Mouse (Mus musculus): ENCODE measurements at regions not wholly inside any gene's neighbourhood (a gene's known extent, or its start where the extent isn't known, plus 50 kb on each side); places are given as distances from the start of the nearest gene placed in this dataset.

GRCm38 (mm10) chr1:41887556-41887955 lies 808.0 kb upstream of the Pou3f3 start:
- no peak for DNase-seq (ENCODE audit: low read depth, low spot score)
- Histone ChIP-seq H3K4me1 (ENCODE audit: control insufficient read depth in 1 of 2, insufficient read depth in 2 of 2, low read length in 2 of 2) (no peaks in the 10 kb centered on the region), H3K27ac (ENCODE audit: control insufficient read depth, low read depth, low read length) (no peak overlapping the region), H3K9me3 (replicated peaks; ENCODE audit: insufficient read depth, low read length) (no peaks in the 10 kb centered on the region), H3K27me3 (ENCODE audit: control insufficient read depth in 1 of 2, insufficient read depth in 2 of 2, low read length in 2 of 2) (no peaks in the 10 kb centered on the region), H3K79me2 (ENCODE audit: control insufficient read depth, insufficient read depth, low read length, poor library complexity) (no peaks in the 10 kb centered on the region), H3K4me3 (ENCODE audit: control insufficient read depth in 1 of 2, insufficient read depth in 1 of 2, low read depth in 2 of 2, low read length in 2 of 2) (no peak overlapping the region), H3K36me3 (ENCODE audit: control insufficient read depth in 1 of 2, insufficient read depth in 2 of 2, low read length in 2 of 2) (no peaks in the 10 kb centered on the region), H3K9ac (ENCODE audit: control insufficient read depth, low read depth, low read length, poor library complexity, severe bottlenecking) (no peak overlapping the region)
- TF ChIP-seq MAZ (IDR thresholded peaks at IDR 0.05; ENCODE audit: low read depth, low read length) (no peak), HCFC1 (IDR thresholded peaks at IDR 0.05; ENCODE audit: low read depth, low read length) (no peak), GATA1 (IDR thresholded peaks at IDR 0.05; ENCODE audit: low read depth, low read length) (no peak), MYC (IDR thresholded peaks at IDR 0.05; ENCODE audit: low read depth, low read length) (no peak)

- H3K4me3 ChIP-seq (ENCODE audit: control insufficient read depth in 1 of 2, insufficient read depth in 1 of 2, low read depth in 2 of 2, low read length in 2 of 2): no peak overlapping the region
- H3K79me2 ChIP-seq (ENCODE audit: control insufficient read depth, insufficient read depth, low read length, poor library complexity): no peaks in the 10 kb centered on the region
- H3K9me3 ChIP-seq (replicated peaks; ENCODE audit: insufficient read depth, low read length): no peaks in the 10 kb centered on the region
- no peak for DNase-seq (ENCODE audit: low read depth, low spot score)
- no peaks in the 10 kb centered on the region for H3K36me3 ChIP-seq (ENCODE audit: control insufficient read depth in 1 of 2, insufficient read depth in 2 of 2, low read length in 2 of 2)
- TF ChIP-seq ZC3H11A (IDR thresholded peaks at IDR 0.05; ENCODE audit: low read depth, low read length) (no peak), GABPA (IDR thresholded peaks at IDR 0.05; ENCODE audit: low read depth, low read length) (no peak), MAX (IDR thresholded peaks at IDR 0.05; ENCODE audit: low read length) (no peak), SIN3A (IDR thresholded peaks at IDR 0.05; ENCODE audit: low read length) (no peak), ZMIZ1 (IDR thresholded peaks at IDR 0.05; ENCODE audit: low read depth, low read length) (no peak), MYB (IDR thresholded peaks at IDR 0.05; ENCODE audit: low read depth, low read length) (no peak), BHLHE40 (IDR thresholded peaks at IDR 0.05; ENCODE audit: borderline replicate concordance, low read depth, low read length) (no peak), POLR2A (IDR thresholded peaks at IDR 0.05; ENCODE audit: control insufficient read depth in 1 of 2, insufficient read depth in 1 of 2, low read depth in 1 of 2, low read length in 2 of 2, poor library complexity in 1 of 2) (no peak), SMC3 (IDR thresholded peaks at IDR 0.05; ENCODE audit: low read depth, low read length) (no peak), POLR2AphosphoS5 (IDR thresholded peaks at IDR 0.05; ENCODE audit: borderline replicate concordance, low read depth, low read length) (no peak), UBTF (IDR thresholded peaks at IDR 0.05; ENCODE audit: borderline replicate concordance, insufficient read depth, low read depth, low read length) (no peak), CHD2 (IDR thresholded peaks at IDR 0.05; ENCODE audit: low read length) (no peak), HCFC1 (IDR thresholded peaks at IDR 0.05; ENCODE audit: low read depth, low read length) (no peak)
- no peaks in the 10 kb centered on the region for H3K27me3 ChIP-seq (ENCODE audit: control insufficient read depth in 1 of 2, insufficient read depth in 2 of 2, low read length in 2 of 2)
- no peaks in the 10 kb centered on the region for H3K4me1 ChIP-seq (ENCODE audit: control insufficient read depth in 1 of 2, insufficient read depth in 2 of 2, low read length in 2 of 2)
- H3K27ac ChIP-seq (ENCODE audit: control insufficient read depth, low read depth, low read length): no peak overlapping the region
- no peak overlapping the region for H3K9ac ChIP-seq (ENCODE audit: control insufficient read depth, low read depth, low read length, poor library complexity, severe bottlenecking)
These were observed 807.4 kb upstream of the Pou3f3 start for GRCm38 (mm10) chr1:41888213-41888612.

GRCm38 (mm10) chr1:41888966-41889365 lies 806.6 kb upstream of the Pou3f3 start:
- H3K9ac ChIP-seq (ENCODE audit: control insufficient read depth, low read depth, low read length, poor library complexity, severe bottlenecking): no peak overlapping the region
- H3K9me3 ChIP-seq (replicated peaks; ENCODE audit: insufficient read depth, low read length): no peaks in the 10 kb centered on the region
- no peak overlapping the region for H3K27ac ChIP-seq (ENCODE audit: control insufficient read depth, low read depth, low read length)
- no peaks in the 10 kb centered on the region for H3K79me2 ChIP-seq (ENCODE audit: control insufficient read depth, insufficient read depth, low read length, poor library complexity)
- no peaks in the 10 kb centered on the region for H3K4me1 ChIP-seq (ENCODE audit: control insufficient read depth in 1 of 2, insufficient read depth in 2 of 2, low read length in 2 of 2)
- H3K27me3 ChIP-seq (ENCODE audit: control insufficient read depth in 1 of 2, insufficient read depth in 2 of 2, low read length in 2 of 2): no peaks in the 10 kb centered on the region
- TF ChIP-seq ZMIZ1 (IDR thresholded peaks at IDR 0.05; ENCODE audit: low read depth, low read length) (no peak), GABPA (IDR thresholded peaks at IDR 0.05; ENCODE audit: low read depth, low read length) (no peak), CTCF (IDR thresholded peaks at IDR 0.05 in 2 of 3, conservative IDR thresholded peaks at IDR 0.05 in 1 of 3; ENCODE audit: control insufficient read depth in 1 of 3, insufficient read depth in 1 of 3, low read depth in 2 of 3, low read length in 3 of 3, poor library complexity in 1 of 3, severe bottlenecking in 1 of 3) (no peak), BHLHE40 (IDR thresholded peaks at IDR 0.05; ENCODE audit: borderline replicate concordance, low read depth, low read length) (no peak)
- no peak for DNase-seq (ENCODE audit: low read depth, low spot score)
- no peak overlapping the region for H3K4me3 ChIP-seq (ENCODE audit: control insufficient read depth in 1 of 2, insufficient read depth in 1 of 2, low read depth in 2 of 2, low read length in 2 of 2)
- no peaks in the 10 kb centered on the region for H3K36me3 ChIP-seq (ENCODE audit: control insufficient read depth in 1 of 2, insufficient read depth in 2 of 2, low read length in 2 of 2)

All from MEL (cell line).